In genomic region chr13:112671708-112672107, GRCm38 (mm10) we compare ENCODE assay signal across 18 mouse cellular contexts. TPM values are rescaled to one million over a fixed set of nuclear protein-coding genes. Genes with fewer than 3 reads are reported as not detected.
DNase-seq lines count a peak whose midpoint lies in the region; ATAC-seq and TF ChIP-seq lines count a peak whose summit lies in the region.
"Had no signal": no experiment of that assay in that cellular context is flagged by ENCODE, and none has a peak within 500 bp of the region (broad histone marks: within the 10 kb centered on the region; RNA-seq: fewer than 3 reads in every experiment).

No protein-coding gene starts in this region.

- peaks cover 5% of the 10 kb centered on the region for H3K36me3 ChIP-seq in heart, embryonic 10.5 days
- H3K36me3 ChIP-seq in heart, embryonic 11.5 days (ENCODE audit: control insufficient read depth, insufficient read depth, low read length): peaks cover 3% of the 10 kb centered on the region; the same call in 1 of the 2 replicates
- no peaks in the 10 kb centered on the region for H3K36me3 ChIP-seq in lung, embryonic 14.5 days (ENCODE audit: insufficient read depth)
- peaks cover 63% of the 10 kb centered on the region for H3K36me3 ChIP-seq in G1E (replicated peaks)

- H3K4me2 ChIP-seq in heart, embryonic 11.5 days: no peak overlapping the region
- H3K4me2 ChIP-seq in lung, embryonic 14.5 days: no peak overlapping the region
- H3K4me2 ChIP-seq: hindbrain, embryonic 12.5 days; liver, embryonic 13.5 days had no signal

- H3K27ac ChIP-seq in heart, embryonic 10.5 days: no peak overlapping the region
- no peak overlapping the region for H3K27ac ChIP-seq in heart, embryonic 11.5 days (ENCODE audit: low read depth, low read length)
- H3K27ac ChIP-seq in lung, embryonic 14.5 days (ENCODE audit: low read depth): no peak overlapping the region
- H3K27ac ChIP-seq: hindbrain, embryonic 12.5 days had no signal

- TF ChIP-seq CTCF in lung, embryonic 14.5 days (IDR thresholded peaks at IDR 0.05; ENCODE audit: low read depth): peak; percentile 38; the same call in 1 of the 2 replicates
- no peak for TF ChIP-seq CTCF in G1E (IDR thresholded peaks at IDR 0.05; ENCODE audit: low read depth, low read length)

- ATAC-seq in heart, embryonic 11.5 days (replicated peaks; ENCODE audit: insufficient number of reproducible peaks, low FRiP score, low TSS enrichment): no peak
- no peak for ATAC-seq in lung, embryonic 14.5 days (ENCODE audit: insufficient read depth)
- no peak for ATAC-seq in G1E (ENCODE audit: extremely low read depth, insufficient number of reproducible peaks, low FRiP score, poor library complexity, severe bottlenecking)
- ATAC-seq: forebrain, postnatal 0 days; intestine, embryonic 16.5 days; midbrain, embryonic 16.5 days had no signal

- no peak overlapping the region for H3K9ac ChIP-seq in heart, embryonic 11.5 days (ENCODE audit: low read depth, low read length)
- H3K9ac ChIP-seq in lung, embryonic 14.5 days: no peak overlapping the region
- H3K9ac ChIP-seq: forebrain, postnatal 0 days; hindbrain, embryonic 12.5 days; liver, embryonic 13.5 days had no signal

- no peaks in the 10 kb centered on the region for H3K27me3 ChIP-seq in heart, embryonic 10.5 days (ENCODE audit: insufficient read depth, poor library complexity, severe bottlenecking)
- H3K27me3 ChIP-seq in heart, embryonic 11.5 days (ENCODE audit: control insufficient read depth, insufficient read depth, low read length): no peaks in the 10 kb centered on the region
- no peaks in the 10 kb centered on the region for H3K27me3 ChIP-seq in lung, embryonic 14.5 days (ENCODE audit: insufficient read depth, low read length)
- H3K27me3 ChIP-seq in G1E (ENCODE audit: insufficient read depth, low read length): no peaks in the 10 kb centered on the region
- H3K27me3 ChIP-seq: CH12.LX; hindbrain, embryonic 12.5 days; liver, embryonic 13.5 days; megakaryocyte, embryonic 14.5 days had no signal

- H3K4me3 ChIP-seq in heart, embryonic 10.5 days: no peak overlapping the region
- no peak overlapping the region for H3K4me3 ChIP-seq in heart, embryonic 11.5 days (ENCODE audit: low read depth, low read length)
- no peak overlapping the region for H3K4me3 ChIP-seq in lung, embryonic 14.5 days (ENCODE audit: low read depth, low read length)
- H3K4me3 ChIP-seq in G1E (ENCODE audit: low read depth, low read length): peak overlapping the region; percentile 39; the same call in 1 of the 2 replicates
- H3K4me3 ChIP-seq: hindbrain, embryonic 12.5 days; liver, embryonic 13.5 days; megakaryocyte, embryonic 14.5 days had no signal

- WGBS in heart, embryonic 10.5 days: 67% methylated on average over 13 of the region's 13 CpGs
- 63% methylated on average over 13 of the region's 13 CpGs for WGBS in heart, embryonic 11.5 days (ENCODE audit: insufficient replicate concordance)
- 62% methylated on average over 13 of the region's 13 CpGs for WGBS in lung, embryonic 14.5 days

- H3K4me1 ChIP-seq in heart, embryonic 10.5 days: peaks cover 27% of the 10 kb centered on the region; the same call in 1 of the 2 replicates
- peaks cover 11% of the 10 kb centered on the region for H3K4me1 ChIP-seq in heart, embryonic 11.5 days (ENCODE audit: control insufficient read depth, insufficient read depth, low read length)
- H3K4me1 ChIP-seq in lung, embryonic 14.5 days (ENCODE audit: insufficient read depth): no peaks in the 10 kb centered on the region
- H3K4me1 ChIP-seq in G1E (ENCODE audit: insufficient read depth, low read depth, low read length): peaks cover 55% of the 10 kb centered on the region
- H3K4me1 ChIP-seq: hindbrain, embryonic 12.5 days; megakaryocyte, embryonic 14.5 days had no signal

- no peaks in the 10 kb centered on the region for H3K9me3 ChIP-seq in heart, embryonic 10.5 days
- H3K9me3 ChIP-seq in heart, embryonic 11.5 days (replicated peaks; ENCODE audit: control insufficient read depth, low read length): no peaks in the 10 kb centered on the region
- no peaks in the 10 kb centered on the region for H3K9me3 ChIP-seq in lung, embryonic 14.5 days (ENCODE audit: low read depth, low read length)
- H3K9me3 ChIP-seq in G1E (replicated peaks): no peaks in the 10 kb centered on the region
- H3K9me3 ChIP-seq: hindbrain, embryonic 12.5 days; liver, embryonic 13.5 days; megakaryocyte, embryonic 14.5 days had no signal

- intact Hi-C loops in left cerebral cortex, postnatal 14 days (cut with DNase I): loop anchor here (5.0 to 10.0 kb wide), 2 partner anchors 203 to 236 kb away; no protein-coding TSS in a partner anchor

- peak; percentile 75 for DNase-seq in heart, embryonic 10.5 days (ENCODE audit: low spot score)
- no peak for DNase-seq in lung, embryonic 14.5 days
- DNase-seq in lung, postnatal 14 days: no peak
- DNase-seq in G1E (ENCODE audit: low spot score): no peak
- peak; percentile 54 for DNase-seq in ZHBTc4 (ENCODE audit: low read depth, low spot score)
- DNase-seq in left cerebral cortex, postnatal 14 days (ENCODE audit: low spot score in 2 of 2): no peak
- DNase-seq: cerebellum, postnatal 14 days; forebrain, postnatal 0 days; gastrocnemius, postnatal 14 days; kidney, postnatal 25 days; liver, embryonic 13.5 days; right cerebral cortex, postnatal 25 days had no signal

RNA-seq across cellular contexts. Expression of gene Slc38a9, which starts 11.2 kb away (rescaled TPM):
- 11.2 and 13.9 TPM in 2 replicates for polyA plus RNA-seq in heart, embryonic 10.5 days (2016; fragmentation: Nextera tagmentation; extraction: Ambion mirVana)
- 12.4 and 16.4 TPM in 2 replicates for polyA plus RNA-seq in heart, embryonic 11.5 days (2014; fragmentation: Nextera tagmentation; extraction: Ambion mirVana)
- 9.4 and 13.1 TPM in 2 replicates for polyA plus RNA-seq in lung, embryonic 14.5 days (2014; fragmentation: Nextera tagmentation; extraction: Ambion mirVana)
- total RNA-seq in G1E (2014; fragmentation: Nextera tagmentation) (68.8 and 89.5 TPM in 2 replicates), G1E (2017) (29.5 and 31.7 TPM in 2 replicates)
- 1.4 and 1.6 TPM in 2 replicates for polyA plus RNA-seq in G1E (2012)
- total RNA-seq in left cerebral cortex, postnatal 14 days (2021): 10 to 100 TPM; 18.5 to 21.7 TPM

RNA-seq across cellular contexts. Expression of gene Ddx4, which starts 19.4 kb away (rescaled TPM):
- polyA plus RNA-seq in heart, embryonic 10.5 days (2016; fragmentation: Nextera tagmentation; extraction: Ambion mirVana): 1.1 TPM in 2 replicates
- 1.2 TPM in 2 replicates for polyA plus RNA-seq in heart, embryonic 11.5 days (2014; fragmentation: Nextera tagmentation; extraction: Ambion mirVana)
- 0.19 and 0.38 TPM in 2 replicates for polyA plus RNA-seq in lung, embryonic 14.5 days (2014; fragmentation: Nextera tagmentation; extraction: Ambion mirVana)
- total RNA-seq in G1E (2014; fragmentation: Nextera tagmentation) (not detected in 2 replicates), G1E (2017) (0.16 TPM in 1 of 2 replicates, not detected in the other)
- not detected in 2 replicates for polyA plus RNA-seq in G1E (2012)
- 1 to 10 TPM in 1 of 2 experiments, under 1 TPM in 1; 0.78 to 1.2 TPM for total RNA-seq in left cerebral cortex, postnatal 14 days (2021)
- total RNA-seq: gastrocnemius, postnatal 14 days had no signal

Comparison
In these comparisons a context has a peak if more than half of its experiments do, and no peak if none do; other contexts are left out.
1. DNase-seq: peak in heart, embryonic 10.5 days (single experiment) and ZHBTc4 (single experiment); none in lung, embryonic 14.5 days (single experiment), lung, postnatal 14 days (single experiment), G1E (single experiment) and left cerebral cortex, postnatal 14 days (0 of 2).